Comparison of ENCODE assay signal across 10 mouse cellular contexts in the genomic region with DNA sequence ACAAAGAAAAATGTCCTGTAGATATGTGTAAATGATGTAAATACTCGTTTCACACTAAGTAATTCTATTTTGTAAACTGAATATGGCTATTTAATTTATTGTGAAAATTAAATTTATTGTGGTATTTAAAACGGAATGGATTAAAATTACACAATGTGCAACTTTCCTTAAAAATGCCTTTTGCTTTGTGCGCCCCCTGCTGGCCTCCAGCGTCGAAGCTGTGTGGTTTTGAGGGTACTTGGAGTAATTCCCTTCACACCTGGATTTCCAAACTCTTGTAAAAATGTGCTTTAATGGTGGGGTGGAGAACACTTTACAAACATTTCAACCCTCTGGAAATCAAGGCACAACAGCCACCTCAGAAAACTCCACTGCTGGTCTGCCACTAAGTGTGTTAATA.
DNase-seq lines count a peak whose midpoint lies in the region; ATAC-seq and TF ChIP-seq lines count a peak whose summit lies in the region.
"Had no signal": no experiment of that assay in that cellular context is flagged by ENCODE, and none has a peak within 500 bp of the region (broad histone marks: within the 10 kb centered on the region; RNA-seq: fewer than 3 reads in every experiment).

No protein-coding gene starts in this region.

- H3K9me3 ChIP-seq in hindbrain, embryonic 10.5 days = no peaks in the 10 kb centered on the region
- no peaks in the 10 kb centered on the region for H3K9me3 ChIP-seq in hindbrain, embryonic 16.5 days (ENCODE audit: control insufficient read depth, low read length)
- H3K9me3 ChIP-seq: embryonic facial prominence, embryonic 12.5 days; neural tube, embryonic 13.5 days had no signal

- peak; percentile 19 for DNase-seq in hindbrain, embryonic 10.5 days (ENCODE audit: low spot score)
- DNase-seq in urinary bladder, postnatal 25 days (ENCODE audit: low spot score) = peak; percentile 28
- no peak for DNase-seq in urinary bladder, adult 2 months (ENCODE audit: low spot score)
- peak; percentile 22 to 24 for DNase-seq in left cerebral cortex, postnatal 25 days (ENCODE audit: low spot score in 2 of 2)
- DNase-seq in testis, postnatal 10 days (ENCODE audit: low spot score) = peak; percentile 67
- DNase-seq in heart, postnatal 25 days (ENCODE audit: low spot score) = no peak

- no peak overlapping the region for H3K9ac ChIP-seq in hindbrain, embryonic 16.5 days (ENCODE audit: low read depth, low read length)
- H3K9ac ChIP-seq: embryonic facial prominence, embryonic 12.5 days; neural tube, embryonic 13.5 days had no signal

- TF ChIP-seq CTCF in cortical plate, adult 2 months (IDR thresholded peaks at IDR 0.05; ENCODE audit: extremely low read depth, insufficient read depth, low read length) = peak; percentile 67

- no peak for ATAC-seq in hindbrain, embryonic 16.5 days

- no peaks in the 10 kb centered on the region for H3K36me3 ChIP-seq in hindbrain, embryonic 10.5 days
- H3K36me3 ChIP-seq in hindbrain, embryonic 16.5 days (ENCODE audit: control insufficient read depth, insufficient read depth, low read length) = no peaks in the 10 kb centered on the region
- H3K36me3 ChIP-seq: embryonic facial prominence, embryonic 12.5 days; neural tube, embryonic 13.5 days had no signal

- H3K27me3 ChIP-seq in hindbrain, embryonic 10.5 days (ENCODE audit: insufficient read depth, poor library complexity, severe bottlenecking) = no peaks in the 10 kb centered on the region
- no peaks in the 10 kb centered on the region for H3K27me3 ChIP-seq in hindbrain, embryonic 16.5 days (replicated peaks; ENCODE audit: control insufficient read depth, insufficient read depth, low read length)
- H3K27me3 ChIP-seq: embryonic facial prominence, embryonic 12.5 days; neural tube, embryonic 13.5 days had no signal

- no peak for TF ChIP-seq POLR2A in cortical plate, adult 2 months (IDR thresholded peaks at IDR 0.05; ENCODE audit: extremely low read depth, insufficient read depth, low read length)

- no peak overlapping the region for H3K4me2 ChIP-seq in hindbrain, embryonic 16.5 days (ENCODE audit: low read length)
- H3K4me2 ChIP-seq: embryonic facial prominence, embryonic 12.5 days; neural tube, embryonic 13.5 days had no signal

- intact Hi-C loops in left cerebral cortex, postnatal 25 days (cut with DNase I) = no loop called here
- intact Hi-C loops in heart, postnatal 25 days (cut with DNase I) = loop anchor here (5.0 kb wide), 1 partner anchor 287 kb away; no protein-coding TSS in a partner anchor

- H3K4me1 ChIP-seq in hindbrain, embryonic 10.5 days (replicated peaks) = no peaks in the 10 kb centered on the region
- H3K4me1 ChIP-seq in hindbrain, embryonic 16.5 days (ENCODE audit: control insufficient read depth, insufficient read depth, low read depth, low read length) = no peaks in the 10 kb centered on the region
- no peaks in the 10 kb centered on the region for H3K4me1 ChIP-seq in cortical plate, adult 2 months (ENCODE audit: control insufficient read depth, insufficient read depth, low read length)
- H3K4me1 ChIP-seq: embryonic facial prominence, embryonic 12.5 days had no signal

- H3K4me3 ChIP-seq in hindbrain, embryonic 10.5 days = no peak overlapping the region
- H3K4me3 ChIP-seq in hindbrain, embryonic 16.5 days (ENCODE audit: low read length) = no peak overlapping the region
- H3K4me3 ChIP-seq in cortical plate, adult 2 months (ENCODE audit: insufficient read depth, low read length) = no peak overlapping the region
- H3K4me3 ChIP-seq: embryonic facial prominence, embryonic 12.5 days; neural tube, embryonic 13.5 days had no signal

- no peak overlapping the region for H3K27ac ChIP-seq in hindbrain, embryonic 10.5 days
- no peak overlapping the region for H3K27ac ChIP-seq in hindbrain, embryonic 16.5 days (ENCODE audit: low read depth, low read length)
- H3K27ac ChIP-seq in cortical plate, adult 2 months (ENCODE audit: insufficient read depth, low read length) = no peak overlapping the region
- H3K27ac ChIP-seq: embryonic facial prominence, embryonic 12.5 days; neural tube, embryonic 13.5 days had no signal

- WGBS in hindbrain, embryonic 10.5 days = 19% methylated on average over 5 of the region's 5 CpGs
- WGBS in hindbrain, embryonic 16.5 days = 16% methylated on average over 5 of the region's 5 CpGs

Comparison
In these comparisons a context has a peak if more than half of its experiments do, and no peak if none do; other contexts are left out.
1. DNase-seq: peak in hindbrain, embryonic 10.5 days (single experiment), urinary bladder, postnatal 25 days (single experiment), left cerebral cortex, postnatal 25 days (2 of 2) and testis, postnatal 10 days (single experiment); none in urinary bladder, adult 2 months (single experiment) and heart, postnatal 25 days (single experiment).